Mouse (Mus musculus) ES-E14 (cell line): ENCODE measurements around the gene Axin1. TPM values are rescaled to one million over a fixed set of nuclear protein-coding genes. Genes with fewer than 3 reads are reported as not detected.
"Not testable (repeated sequence)": the region's sequence is repeated elsewhere in the genome, so short reads cannot be mapped to it uniquely, and the experiment has no call there.

ENCODE experiments used
- DNase-seq: peaks from one replicate; pipeline ENCODE4 v3.0.0-alpha.2; 2013; ENCODE audit warnings: low read depth, low spot score
- H3K27ac ChIP-seq: 2 replicates; pipeline ENCODE4 v1.5.1; 2012; ENCODE audit warnings: low read depth, mild to moderate bottlenecking, low read length, moderate library complexity, mixed read lengths; ENCODE audit not compliant: poor library complexity, insufficient read depth, severe bottlenecking
- H3K36me3 ChIP-seq: 2 replicates; pipeline ENCODE4 v1.6.1; 2012; ENCODE audit warnings: mild to moderate bottlenecking, low read length, moderate library complexity, mixed read lengths; ENCODE audit not compliant: control insufficient read depth, poor library complexity, insufficient read depth, severe bottlenecking
- H3K4me1 ChIP-seq, 2 experiments: fragments of 150-350 bp in 1 of 2; sonication (generic) in 1 of 2; 2 replicates each; pipeline ENCODE4 v1.6.1; 2012; ENCODE audit warnings: low read length in 2 of 2, mild to moderate bottlenecking in 1 of 2, mixed read lengths in 1 of 2; ENCODE audit not compliant: control insufficient read depth in 2 of 2, insufficient read depth in 2 of 2, poor library complexity in 1 of 2
- H3K4me3 ChIP-seq, 2 experiments: fragments of 150-350 bp in 1 of 2; sonication (generic) in 1 of 2; 2 replicates each; pipeline ENCODE4 v1.5.1; 2012; ENCODE audit warnings: low read length in 2 of 2, low read depth in 1 of 2, mild to moderate bottlenecking in 1 of 2, mixed read lengths in 1 of 2; ENCODE audit not compliant: insufficient read depth in 1 of 2, poor library complexity in 1 of 2, severe bottlenecking in 1 of 2
- H3K9ac ChIP-seq: 2 replicates; pipeline ENCODE4 v1.6.1; 2012; ENCODE audit warnings: low read depth, mild to moderate bottlenecking, low read length, mixed read lengths; ENCODE audit not compliant: poor library complexity, insufficient read depth, severe bottlenecking
- H3K9me3 ChIP-seq: fragments of 150-350 bp; sonication (generic); 2 replicates; pipeline ENCODE4 v1.6.1; 2012; ENCODE audit warnings: low read depth, mild to moderate bottlenecking, low read length; ENCODE audit not compliant: control insufficient read depth, insufficient read depth
- CHD2 ChIP-seq: IDR thresholded peaks from 2 replicates; pipeline ENCODE4 v1.6.1; 2014; ENCODE audit warnings: mild to moderate bottlenecking, low read depth, low read length, inconsistent platforms
- HCFC1 ChIP-seq: IDR thresholded peaks from 2 replicates; pipeline ENCODE4 v1.6.1; 2012; ENCODE audit warnings: low read length, inconsistent platforms, borderline replicate concordance; ENCODE audit not compliant: insufficient read depth
- MAFK ChIP-seq: IDR thresholded peaks from 2 replicates; pipeline ENCODE4 v1.6.1; 2014; ENCODE audit warnings: mild to moderate bottlenecking, low read depth, low read length, inconsistent platforms; ENCODE audit not compliant: insufficient read depth
- ZC3H11A ChIP-seq: IDR thresholded peaks from 2 replicates; pipeline ENCODE4 v1.6.1; 2012; ENCODE audit warnings: low read depth, mild to moderate bottlenecking, inconsistent platforms, low read length, borderline replicate concordance
- ZNF384 ChIP-seq: IDR thresholded peaks from 2 replicates; pipeline ENCODE4 v1.6.1; 2012; ENCODE audit warnings: low read depth, low read length, inconsistent platforms
- in situ Hi-C, 2 experiments: fragments of 600-800 bp; cut with MboI; formaldehyde crosslinking; loops; one replicate each; pipeline ENCODE4 v1.15.1; 2025; ENCODE audit warnings: low sequenced_read_pairs in 2 of 2, inconsistent platforms in 1 of 2; ENCODE audit not compliant: unreplicated experiment in 2 of 2
- total RNA-seq: library from RNA; depleted of rRNA; stranded (reverse); fragments of 300-350 nt; gene quantifications from 2 replicates; pipeline ENCODE4 v1.2.3, GENCODE M21; 2012

Axin1 gene
- total RNA-seq, 1 experiment: 33.6 TPM

DNA sequence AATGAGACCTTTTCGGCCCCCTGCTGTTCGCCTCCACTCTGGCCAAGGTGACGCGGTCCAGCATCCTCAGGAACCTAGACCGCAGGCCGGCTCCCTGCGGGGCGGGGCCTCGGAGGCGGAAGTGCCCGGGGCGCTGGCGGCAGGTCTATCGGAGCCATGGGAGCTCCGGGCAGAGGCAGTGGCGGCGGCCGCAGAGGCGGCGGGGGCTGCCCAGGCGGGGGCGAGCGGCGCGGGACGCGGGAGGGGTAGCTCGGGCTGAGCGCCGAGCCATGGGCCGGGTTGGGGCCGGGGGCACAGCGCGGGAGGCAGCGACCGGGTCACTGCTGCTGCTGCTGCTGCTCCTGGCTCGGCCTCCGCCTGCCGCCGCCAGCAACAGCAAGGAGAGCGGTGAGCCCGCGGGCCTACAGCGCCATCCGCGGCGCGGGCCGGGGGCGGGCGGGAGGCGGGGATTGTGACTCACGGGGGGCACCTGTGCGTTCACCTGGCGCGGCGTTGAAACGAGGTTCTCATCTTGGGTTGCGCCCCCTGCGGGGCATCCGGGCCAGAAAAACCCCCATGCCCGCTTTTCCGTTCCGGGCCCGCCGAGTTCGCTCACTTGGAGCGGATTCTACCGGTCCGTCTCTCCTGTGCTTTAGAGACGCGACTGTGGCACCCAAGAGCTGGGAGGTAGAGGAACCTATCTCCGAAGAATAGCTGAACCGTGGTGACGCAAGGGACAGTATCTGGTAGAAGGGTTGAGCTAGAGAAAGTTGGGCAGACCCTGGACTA is 25.1 kb upstream of the Axin1 start, which contains the start of gene Tmem8:
Tmem8 (plus strand) TSS at position 119 of the 768 bp plus-strand sequence.
- Histone ChIP-seq H3K9ac (peak within 1 kb of the TSS; percentile 87), H3K4me1 (peaks cover 7 to 24% of the 10 kb centered on the region in 2 experiments), H3K27ac (peak within 1 kb of the TSS; percentile 94), H3K9me3 (no peaks in the 10 kb centered on the region), H3K36me3 (peaks cover 16% of the 10 kb centered on the region), H3K4me3 (peak within 1 kb of the TSS; percentile 76 to 81)
- no peak for TF ChIP-seq MAFK
- no peak for TF ChIP-seq CHD2
- TF ChIP-seq ZC3H11A: no peak
- TF ChIP-seq HCFC1: no peak
- TF ChIP-seq ZNF384: no peak
- DNase-seq: no peak
- in situ Hi-C loops: no loop called here

DNA sequence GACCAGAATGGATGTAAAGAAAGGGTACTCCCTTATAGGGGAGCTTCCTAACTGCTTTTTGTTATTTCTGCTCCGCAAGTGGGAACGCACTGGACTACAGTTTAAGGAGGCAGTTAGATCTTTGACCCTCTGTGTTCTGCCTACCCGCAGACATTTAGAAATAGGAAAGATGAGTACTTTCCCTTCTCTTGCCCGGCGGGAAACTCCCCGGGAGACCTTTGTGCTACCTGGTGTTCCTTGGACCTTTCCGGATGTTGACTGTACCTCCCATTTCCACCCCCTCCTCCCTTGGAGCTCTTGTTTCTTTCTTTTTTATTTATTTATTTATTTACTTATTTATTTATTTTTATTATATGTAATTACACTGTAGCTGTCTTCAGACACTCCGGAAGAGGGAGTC is 24.4 kb upstream of the Axin1 start:
- peak overlapping the region; percentile 76 to 81 for H3K4me3 ChIP-seq
- DNase-seq: no peak
- no peak for TF ChIP-seq MAFK
- no peak for TF ChIP-seq ZNF384
- in situ Hi-C loops: no loop called here
- H3K9me3 ChIP-seq: no peaks in the 10 kb centered on the region
- peaks cover 7 to 23% of the 10 kb centered on the region in 2 experiments for H3K4me1 ChIP-seq
- peak overlapping the region; percentile 87 for H3K9ac ChIP-seq
- H3K36me3 ChIP-seq: peaks cover 21% of the 10 kb centered on the region
- H3K27ac ChIP-seq: peak overlapping the region; percentile 83; the same call in 1 of the 2 replicates

DNA sequence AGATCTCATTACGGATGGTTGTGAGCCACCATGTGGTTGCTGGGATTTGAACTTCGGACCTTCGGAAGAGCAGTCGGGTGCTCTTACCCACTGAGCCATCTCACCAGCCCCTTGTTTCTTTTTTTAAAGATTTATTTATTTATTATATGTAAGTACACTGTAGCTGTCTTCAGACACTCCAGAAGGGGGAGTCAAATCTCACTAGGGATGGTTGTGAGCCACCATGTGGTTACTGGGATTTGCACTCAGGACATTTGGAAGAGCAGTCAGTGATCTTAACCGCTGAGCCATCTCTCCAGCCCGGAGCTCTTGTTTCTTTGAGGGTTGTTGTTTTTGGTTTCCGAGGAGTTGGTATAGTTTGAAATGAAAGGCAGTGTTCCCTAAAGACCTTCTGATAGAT is 24.0 kb upstream of the Axin1 start:
- H3K9me3 ChIP-seq, in situ Hi-C loops: not testable (repeated sequence)
- H3K4me1 ChIP-seq: peaks cover 7 to 20% of the 10 kb centered on the region in 2 experiments

DNA sequence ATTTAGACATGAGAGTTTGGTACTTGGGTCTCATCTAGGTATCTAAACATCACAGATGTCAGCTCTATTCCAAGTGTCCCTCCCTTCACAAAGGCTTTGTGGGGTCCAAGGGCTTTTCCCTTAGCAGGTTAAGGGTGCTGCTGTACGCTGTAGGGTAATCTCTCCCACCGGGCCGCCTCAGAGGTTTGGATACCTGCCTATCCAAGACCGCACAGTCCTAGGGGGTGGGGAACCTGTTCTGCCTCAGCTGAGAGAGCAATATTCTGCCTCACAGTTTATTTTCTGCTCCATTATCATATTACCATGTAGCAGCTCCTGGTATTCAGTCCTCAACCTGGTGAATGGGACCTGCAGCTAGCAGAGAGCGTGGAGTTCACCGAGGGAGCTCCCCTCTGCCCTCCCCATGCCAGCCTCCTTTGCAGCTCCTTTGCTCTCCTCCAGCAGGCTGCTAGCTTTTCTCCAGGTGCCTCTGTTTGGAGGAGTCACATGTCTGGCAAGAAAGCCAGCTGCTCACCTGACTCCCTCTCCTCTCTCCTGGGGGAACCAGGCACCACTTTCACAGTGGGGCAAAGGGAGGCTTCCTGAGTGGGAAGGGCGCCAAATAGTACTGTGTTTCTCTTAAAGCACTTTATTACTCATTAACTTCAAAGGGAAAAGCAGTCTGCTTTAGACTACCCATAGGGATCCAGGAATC is 23.1 kb upstream of the Axin1 start:
- peaks cover 32% of the 10 kb centered on the region for H3K36me3 ChIP-seq
- in situ Hi-C loops: no loop called here
- no peak for TF ChIP-seq CHD2
- no peak for TF ChIP-seq HCFC1
- TF ChIP-seq MAFK: no peak
- TF ChIP-seq ZC3H11A: no peak
- TF ChIP-seq ZNF384: no peak
- no peak for DNase-seq
- H3K4me3 ChIP-seq: peak overlapping the region in 1 of 2 experiments; percentile 26; a peak in 2 of 4 replicates
- H3K27ac ChIP-seq: no peak overlapping the region
- no peaks in the 10 kb centered on the region for H3K9me3 ChIP-seq
- peak overlapping the region; percentile 28; the same call in 1 of the 2 replicates for H3K9ac ChIP-seq
- H3K4me1 ChIP-seq: peaks cover 6 to 25% of the 10 kb centered on the region in 2 experiments

More for the DNA sequence above, 24.0 kb upstream of the Axin1 start:
- H3K4me3 ChIP-seq: peak overlapping the region in 1 of 2 experiments; percentile 81; a peak in 2 of 4 replicates
- not testable (repeated sequence) for H3K27ac ChIP-seq, DNase-seq
- H3K36me3 ChIP-seq: peaks cover 25% of the 10 kb centered on the region
- H3K9ac ChIP-seq: peak overlapping the region; percentile 13; the same call in 1 of the 2 replicates
